Mouse (Mus musculus) E14TG2a.4 (cell line): ENCODE measurements around the gene Hdac4.

Source experiments
- CTCF ChIP-seq: conservative IDR thresholded peaks from 2 replicates; pipeline ENCODE4 v1.5.1; 2014; ENCODE audit warnings: low read length
- NANOG ChIP-seq: IDR thresholded peaks from 2 replicates; pipeline ENCODE4 v1.6.1; 2014; ENCODE audit warnings: borderline replicate concordance, low read length, mixed read lengths
- POU5F1 ChIP-seq: IDR thresholded peaks from 2 replicates; pipeline ENCODE4 v1.6.1; 2014; ENCODE audit warnings: low read length, borderline replicate concordance

GRCm38 (mm10) chr1:92082156-92082836 is 113.2 kb downstream of the Hdac4 start:
- TF ChIP-seq CTCF (no peak), NANOG (no peak), POU5F1 (no peak)
